Mouse (Mus musculus): ENCODE results near the gene Get4. TPM values are rescaled to one million over a fixed set of nuclear protein-coding genes. Genes with fewer than 3 reads are reported as not detected.
A peak's percentile ranks its signal among the peaks of the same experiment; 100 is the strongest.

Gene Get4
- polyA plus RNA-seq (2016; fragmentation: Nextera tagmentation; extraction: Ambion mirVana): 157 and 164 TPM in 2 replicates

- Histone ChIP-seq H3K4me2 (replicated peaks) (peak within 1 kb of the TSS; percentile 96), H3K4me3 (peak within 1 kb of the TSS; percentile 82), H3K4me1 (peaks cover 9% of the 10 kb centered on the region), H3K36me3 (peaks cover 32% of the 10 kb centered on the region), H3K9me3 (no peaks in the 10 kb centered on the region), H3K9ac (peak within 1 kb of the TSS; percentile 90), H3K27ac (peak within 1 kb of the TSS; percentile 90), H3K27me3 (no peaks in the 10 kb centered on the region)
- ATAC-seq (ENCODE audit: insufficient number of reproducible peaks, insufficient read depth, low FRiP score, low TSS enrichment): peak; percentile 94
- WGBS: under 1% methylated on average over 87 of the region's 90 CpGs
Measured at GRCm38 (mm10) chr5:139252081-139252909, at the start of gene Get4. TSS of gene Get4 (plus strand) at chr5:139252324.

- Histone ChIP-seq H3K27ac (no peak overlapping the region), H3K4me3 (no peak overlapping the region), H3K9me3 (no peaks in the 10 kb centered on the region), H3K36me3 (0 out of 2 replicates have a peak, but pooled peaks cover 2% of the 10 kb centered on the region), H3K4me1 (peaks cover 31% of the 10 kb centered on the region), H3K9ac (no peak overlapping the region), H3K4me2 (replicated peaks) (no peak overlapping the region), H3K27me3 (no peaks in the 10 kb centered on the region)
- ATAC-seq (ENCODE audit: insufficient number of reproducible peaks, insufficient read depth, low FRiP score, low TSS enrichment): no peak
- WGBS: 84% methylated on average over 5 of the region's 5 CpGs
Measured at GRCm38 (mm10) chr5:139203312-139203711, 48.8 kb upstream of the Get4 start.

DNA sequence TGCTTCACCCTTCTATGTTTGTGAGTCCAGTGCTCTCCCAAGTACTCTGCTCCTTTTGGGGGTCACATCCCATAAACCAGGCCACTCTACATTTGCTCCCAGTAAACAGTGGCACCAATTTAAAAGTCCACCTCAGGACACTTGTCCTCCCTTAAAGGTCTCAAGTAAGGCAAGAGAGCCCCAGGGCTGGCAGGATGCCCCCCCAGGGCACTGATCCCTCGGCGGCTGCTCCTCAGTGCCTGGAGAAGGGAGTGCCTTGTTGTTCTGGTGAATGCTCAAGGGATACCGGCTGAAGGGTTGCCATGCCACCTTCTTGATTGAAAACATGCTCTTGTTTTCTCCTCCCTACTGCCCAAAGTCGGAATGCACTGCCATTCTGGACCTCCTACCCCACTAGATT is 46.0 kb upstream of the Get4 start:
- ATAC-seq (ENCODE audit: insufficient number of reproducible peaks, insufficient read depth, low FRiP score, low TSS enrichment): no peak
- no peak overlapping the region for H3K9ac ChIP-seq

GRCm38 (mm10) chr5:139206525-139206924 is 45.6 kb upstream of the Get4 start:
- Histone ChIP-seq H3K9ac (no peak overlapping the region), H3K27ac (no peak overlapping the region), H3K4me3 (no peak overlapping the region), H3K27me3 (no peaks in the 10 kb centered on the region), H3K9me3 (no peaks in the 10 kb centered on the region), H3K4me1 (peaks cover 21% of the 10 kb centered on the region), H3K36me3 (peaks cover 13% of the 10 kb centered on the region), H3K4me2 (replicated peaks) (no peak overlapping the region)
- no peak for ATAC-seq (ENCODE audit: insufficient number of reproducible peaks, insufficient read depth, low FRiP score, low TSS enrichment)
- 64% methylated on average over 7 of the region's 7 CpGs for WGBS

More for the DNA sequence above, 46.0 kb upstream of the Get4 start:
- WGBS: 44% methylated on average over 4 of the region's 4 CpGs
- no peak overlapping the region for H3K4me2 ChIP-seq (replicated peaks)
- H3K27me3 ChIP-seq: no peaks in the 10 kb centered on the region
- H3K4me3 ChIP-seq: no peak overlapping the region
- no peak overlapping the region for H3K27ac ChIP-seq
- no peaks in the 10 kb centered on the region for H3K9me3 ChIP-seq
- H3K4me1 ChIP-seq: peaks cover 25% of the 10 kb centered on the region
- peaks cover 13% of the 10 kb centered on the region for H3K36me3 ChIP-seq

GRCm38 (mm10) chr5:139208183-139208582 is 43.9 kb upstream of the Get4 start:
- no peak for ATAC-seq (ENCODE audit: insufficient number of reproducible peaks, insufficient read depth, low FRiP score, low TSS enrichment)
- Histone ChIP-seq H3K4me3 (no peak overlapping the region), H3K4me2 (replicated peaks) (no peak overlapping the region), H3K9ac (no peak overlapping the region), H3K27me3 (no peaks in the 10 kb centered on the region), H3K27ac (no peak overlapping the region), H3K9me3 (no peaks in the 10 kb centered on the region), H3K4me1 (0 out of 2 replicates have a peak, but pooled peaks cover 11% of the 10 kb centered on the region), H3K36me3 (peaks cover 13% of the 10 kb centered on the region)

DNA sequence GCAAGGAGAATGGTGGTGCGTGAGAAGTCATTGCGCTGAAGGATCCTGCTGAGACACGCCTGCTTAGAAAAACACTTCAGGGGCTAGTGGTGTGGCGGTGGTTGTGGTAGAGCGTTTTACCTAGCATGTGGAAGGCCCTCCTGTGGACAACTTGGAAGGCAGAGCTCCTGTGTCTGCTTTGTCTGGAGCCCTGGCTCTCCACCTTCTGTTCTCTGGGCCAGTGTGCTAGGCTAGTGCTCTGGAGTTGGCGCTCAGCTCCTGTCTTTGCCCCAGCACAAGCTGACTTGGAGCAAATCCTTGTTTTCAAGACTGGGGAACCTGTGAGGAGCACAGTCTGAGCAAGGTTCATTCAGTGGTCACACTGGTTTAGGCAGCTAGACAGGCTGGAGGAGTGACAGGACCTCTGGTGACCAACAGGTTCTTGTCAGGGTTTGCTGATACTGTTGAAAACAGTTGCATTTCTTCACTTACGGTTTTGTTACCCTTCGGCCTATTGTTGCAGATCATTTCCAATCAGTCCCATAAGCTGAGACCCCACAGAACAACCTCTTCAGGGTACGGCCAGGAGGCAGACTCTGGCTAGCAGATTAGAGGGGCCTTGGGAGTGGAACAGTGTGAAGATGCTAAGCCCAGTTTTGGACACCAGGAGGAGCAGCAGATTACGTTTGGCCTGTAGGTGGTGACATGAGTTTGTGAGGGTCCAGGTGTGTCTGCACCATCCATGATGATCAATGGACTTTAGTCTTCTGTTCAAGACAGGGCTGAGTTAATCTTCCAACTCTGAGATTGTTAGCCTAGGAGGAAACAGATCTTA is 43.0 kb upstream of the Get4 start:
- Histone ChIP-seq H3K4me1 (0 out of 2 replicates have a peak, but pooled peaks cover 11% of the 10 kb centered on the region), H3K27me3 (no peaks in the 10 kb centered on the region), H3K36me3 (peaks cover 13% of the 10 kb centered on the region), H3K4me3 (no peak overlapping the region), H3K9ac (no peak overlapping the region), H3K27ac (no peak overlapping the region), H3K4me2 (replicated peaks) (no peak overlapping the region), H3K9me3 (no peaks in the 10 kb centered on the region)
- 85% methylated on average over 10 of the region's 10 CpGs for WGBS
- ATAC-seq (ENCODE audit: insufficient number of reproducible peaks, insufficient read depth, low FRiP score, low TSS enrichment): no peak

GRCm38 (mm10) chr5:139209685-139210026 is 42.5 kb upstream of the Get4 start:
- Histone ChIP-seq H3K4me2 (replicated peaks) (no peak overlapping the region), H3K4me3 (no peak overlapping the region), H3K27ac (no peak overlapping the region), H3K4me1 (0 out of 2 replicates have a peak, but pooled peaks cover 7% of the 10 kb centered on the region), H3K27me3 (no peaks in the 10 kb centered on the region), H3K36me3 (peaks cover 13% of the 10 kb centered on the region), H3K9me3 (no peaks in the 10 kb centered on the region), H3K9ac (no peak overlapping the region)
- 96% methylated on average over 7 of the region's 7 CpGs for WGBS
- no peak for ATAC-seq (ENCODE audit: insufficient number of reproducible peaks, insufficient read depth, low FRiP score, low TSS enrichment)

DNA sequence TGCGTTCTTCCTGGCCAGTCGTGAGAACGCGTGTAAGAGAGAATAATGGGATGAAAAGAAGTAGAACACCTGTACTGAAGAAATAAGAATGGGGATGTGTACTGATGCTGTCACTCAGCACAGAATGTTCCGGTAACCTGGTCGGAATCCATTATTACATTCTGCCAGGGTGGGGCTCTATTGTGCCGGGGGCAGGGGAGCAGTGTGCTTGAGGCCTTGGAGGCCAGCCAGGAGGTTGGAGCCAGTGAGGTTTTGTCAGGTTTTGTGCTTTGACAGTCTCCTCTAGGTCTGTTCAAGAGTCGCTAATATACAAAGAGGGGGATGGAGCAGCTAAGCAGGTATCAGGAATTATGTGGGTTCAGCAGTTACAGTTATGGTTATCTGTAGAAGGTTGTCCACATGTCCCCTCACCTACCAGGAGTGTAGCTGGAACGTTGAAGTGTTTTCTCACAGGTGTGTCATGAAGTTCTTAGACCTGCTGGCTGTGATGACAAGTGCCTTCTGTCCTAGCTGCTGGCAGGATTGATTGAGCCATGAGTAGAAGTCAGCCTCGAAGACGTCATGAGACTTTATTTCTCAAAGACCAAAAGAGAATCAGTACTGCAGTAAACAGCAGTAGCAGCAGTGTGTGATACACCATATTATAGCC is 40.3 kb upstream of the Get4 start:
- Histone ChIP-seq H3K4me3 (no peak overlapping the region), H3K9ac (no peak overlapping the region), H3K27ac (no peak overlapping the region), H3K4me2 (replicated peaks) (no peak overlapping the region), H3K4me1 (no peaks in the 10 kb centered on the region), H3K36me3 (peaks cover 34% of the 10 kb centered on the region), H3K9me3 (no peaks in the 10 kb centered on the region), H3K27me3 (no peaks in the 10 kb centered on the region)
- no peak for ATAC-seq (ENCODE audit: insufficient number of reproducible peaks, insufficient read depth, low FRiP score, low TSS enrichment)
- 92% methylated on average over 11 of the region's 11 CpGs for WGBS

DNA sequence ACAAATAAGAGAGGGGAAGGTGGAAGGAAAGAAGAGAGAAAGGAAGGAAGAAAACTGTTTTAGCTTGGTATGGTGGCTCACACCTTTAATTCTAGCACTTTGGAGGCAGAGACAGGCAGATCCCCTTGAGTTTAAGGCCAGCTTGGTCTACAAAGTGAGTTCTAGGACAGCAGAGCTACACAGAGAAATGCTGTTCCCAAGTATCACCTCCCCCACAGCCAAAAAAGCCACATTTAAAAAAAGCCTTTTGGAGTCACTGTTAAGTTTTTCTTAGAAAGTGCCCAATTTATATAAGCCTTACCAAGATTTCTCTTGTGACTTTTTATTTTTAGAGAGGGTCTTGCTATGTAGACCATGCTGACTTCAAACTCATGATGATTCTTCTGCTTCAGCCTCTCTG is 37.8 kb upstream of the Get4 start:
- Histone ChIP-seq H3K36me3 (peaks cover 33% of the 10 kb centered on the region), H3K4me1 (no peaks in the 10 kb centered on the region)

DNA sequence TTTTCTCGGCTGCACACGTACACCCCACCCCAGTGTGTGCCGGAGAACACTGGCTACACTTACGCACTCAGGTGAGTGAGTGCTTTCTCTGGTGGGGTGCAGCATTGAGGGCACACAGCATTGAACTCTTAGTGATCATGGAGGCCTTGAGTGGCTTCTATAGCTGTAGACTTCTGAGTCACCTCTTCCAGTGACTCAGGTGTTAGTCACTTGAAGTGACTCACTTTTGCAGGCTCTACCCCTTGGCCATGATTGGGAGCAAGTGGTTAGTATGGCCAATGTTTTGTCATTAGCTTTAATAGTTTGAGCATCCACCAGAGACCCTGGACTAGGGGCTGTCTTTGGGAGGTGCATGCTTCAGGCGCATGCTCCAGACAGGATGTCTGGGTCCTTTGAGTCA is 36.9 kb upstream of the Get4 start:
- peaks cover 31% of the 10 kb centered on the region for H3K36me3 ChIP-seq
- WGBS: 92% methylated on average over 5 of the region's 5 CpGs

More for the DNA sequence above, 37.8 kb upstream of the Get4 start:
- no peak overlapping the region for H3K4me3 ChIP-seq
- H3K4me2 ChIP-seq (replicated peaks): no peak overlapping the region
- H3K27me3 ChIP-seq: no peaks in the 10 kb centered on the region
- no peak overlapping the region for H3K27ac ChIP-seq
- no peaks in the 10 kb centered on the region for H3K9me3 ChIP-seq
- no peak overlapping the region for H3K9ac ChIP-seq
- no peak for ATAC-seq (ENCODE audit: insufficient number of reproducible peaks, insufficient read depth, low FRiP score, low TSS enrichment)

GRCm38 (mm10) chr5:139216121-139216520 is 36.0 kb upstream of the Get4 start:
- Histone ChIP-seq H3K4me1 (no peaks in the 10 kb centered on the region), H3K4me3 (no peak overlapping the region), H3K9me3 (no peaks in the 10 kb centered on the region), H3K9ac (no peak overlapping the region), H3K27me3 (no peaks in the 10 kb centered on the region), H3K4me2 (replicated peaks) (no peak overlapping the region), H3K36me3 (peaks cover 32% of the 10 kb centered on the region), H3K27ac (no peak overlapping the region)
- no peak for ATAC-seq (ENCODE audit: insufficient number of reproducible peaks, insufficient read depth, low FRiP score, low TSS enrichment)
- WGBS: 89% methylated on average over 2 of the region's 2 CpGs

More for the DNA sequence above, 36.9 kb upstream of the Get4 start:
- no peak overlapping the region for H3K4me3 ChIP-seq
- no peak overlapping the region for H3K27ac ChIP-seq
- ATAC-seq (ENCODE audit: insufficient number of reproducible peaks, insufficient read depth, low FRiP score, low TSS enrichment): no peak
- no peaks in the 10 kb centered on the region for H3K4me1 ChIP-seq
- no peaks in the 10 kb centered on the region for H3K27me3 ChIP-seq
- H3K9me3 ChIP-seq: no peaks in the 10 kb centered on the region
- no peak overlapping the region for H3K4me2 ChIP-seq (replicated peaks)
- no peak overlapping the region for H3K9ac ChIP-seq

Measured in embryonic facial prominence, embryonic 12.5 days (tissue).